In genomic region chr7:44463056-44463425, GRCm38 (mm10) we compare ENCODE assay signal across 12 mouse cellular contexts. TPM values are rescaled to one million over a fixed set of nuclear protein-coding genes. Genes with fewer than 3 reads are reported as not detected.
DNase-seq lines count a peak whose midpoint lies in the region; ATAC-seq and TF ChIP-seq lines count a peak whose summit lies in the region.
"Had no signal": no experiment of that assay in that cellular context is flagged by ENCODE, and none has a peak within 500 bp of the region (broad histone marks: within the 10 kb centered on the region; RNA-seq: fewer than 3 reads in every experiment).

No protein-coding gene starts in this region.

- H3K9me3 ChIP-seq in kidney, embryonic 16.5 days (ENCODE audit: low read length), result peaks cover 6% of the 10 kb centered on the region; the same call in 1 of the 2 replicates
- H3K9me3 ChIP-seq in stomach, embryonic 15.5 days, result no peaks in the 10 kb centered on the region
- H3K9me3 ChIP-seq in stomach, postnatal 0 days (ENCODE audit: control insufficient read depth, low read length), result no peaks in the 10 kb centered on the region
- H3K9me3 ChIP-seq in forebrain, embryonic 13.5 days (replicated peaks), result peaks cover 3% of the 10 kb centered on the region; the same call in 1 of the 2 replicates

- 59% methylated on average over 8 of the region's 8 CpGs for WGBS in cerebellum, adult 2 months
- WGBS in kidney, embryonic 16.5 days, result 26% methylated on average over 8 of the region's 8 CpGs
- 27% methylated on average over 8 of the region's 8 CpGs for WGBS in stomach, embryonic 15.5 days
- WGBS in stomach, postnatal 0 days, result 27% methylated on average over 8 of the region's 8 CpGs
- 44% methylated on average over 8 of the region's 8 CpGs for WGBS in forebrain, embryonic 13.5 days

- no peak for TF ChIP-seq CTCF in cerebellum, adult 2 months (IDR thresholded peaks at IDR 0.05; ENCODE audit: borderline replicate concordance, insufficient read depth, low read depth, low read length)
- TF ChIP-seq CTCF in stomach, postnatal 0 days (IDR thresholded peaks at IDR 0.05; ENCODE audit: low read depth), result no peak

- H3K27ac ChIP-seq in cerebellum, adult 2 months (ENCODE audit: insufficient read depth, low read length), result 0 out of 2 replicates have a peak overlapping the region, but pooled peaks have one; percentile 80
- no peak overlapping the region for H3K27ac ChIP-seq in kidney, embryonic 16.5 days (ENCODE audit: low read length)
- no peak overlapping the region for H3K27ac ChIP-seq in stomach, embryonic 15.5 days
- H3K27ac ChIP-seq in stomach, postnatal 0 days (replicated peaks), result no peak overlapping the region
- H3K27ac ChIP-seq in forebrain, embryonic 13.5 days, result no peak overlapping the region
- H3K27ac ChIP-seq: liver, embryonic 14.5 days had no signal

- H3K4me2 ChIP-seq in kidney, embryonic 16.5 days (replicated peaks; ENCODE audit: low read depth, low read length), result peak overlapping the region; percentile 57
- H3K4me2 ChIP-seq in stomach, embryonic 15.5 days, result peak overlapping the region; percentile 45; the same call in 1 of the 2 replicates
- no peak overlapping the region for H3K4me2 ChIP-seq in stomach, postnatal 0 days (replicated peaks; ENCODE audit: low read depth)
- no peak overlapping the region for H3K4me2 ChIP-seq in forebrain, embryonic 13.5 days

- H3K4me1 ChIP-seq in cerebellum, adult 2 months (ENCODE audit: control insufficient read depth, insufficient read depth, low read length), result peaks cover 58% of the 10 kb centered on the region
- H3K4me1 ChIP-seq in kidney, embryonic 16.5 days (ENCODE audit: insufficient read depth, low read length), result 0 out of 2 replicates have a peak, but pooled peaks cover 4% of the 10 kb centered on the region
- peaks cover 12% of the 10 kb centered on the region for H3K4me1 ChIP-seq in stomach, embryonic 15.5 days
- H3K4me1 ChIP-seq in stomach, postnatal 0 days (replicated peaks; ENCODE audit: control insufficient read depth, insufficient read depth), result no peaks in the 10 kb centered on the region
- H3K4me1 ChIP-seq in forebrain, embryonic 13.5 days, result peaks cover 44% of the 10 kb centered on the region

- TF ChIP-seq POLR2A in cerebellum, adult 2 months (IDR thresholded peaks at IDR 0.05; ENCODE audit: borderline replicate concordance, insufficient read depth, low read length), result no peak

- H3K36me3 ChIP-seq in kidney, embryonic 16.5 days (ENCODE audit: insufficient read depth, low read length), result no peaks in the 10 kb centered on the region
- no peaks in the 10 kb centered on the region for H3K36me3 ChIP-seq in stomach, embryonic 15.5 days
- no peaks in the 10 kb centered on the region for H3K36me3 ChIP-seq in stomach, postnatal 0 days (ENCODE audit: control insufficient read depth, insufficient read depth, low read length)
- peaks cover 61% of the 10 kb centered on the region for H3K36me3 ChIP-seq in forebrain, embryonic 13.5 days (ENCODE audit: poor library complexity, severe bottlenecking)

- ATAC-seq in kidney, embryonic 16.5 days (ENCODE audit: low FRiP score, low TSS enrichment), result no peak
- ATAC-seq in stomach, embryonic 15.5 days (ENCODE audit: insufficient read depth, low FRiP score, low read depth), result no peak
- ATAC-seq in stomach, postnatal 0 days (ENCODE audit: low FRiP score, low TSS enrichment), result no peak
- ATAC-seq in forebrain, embryonic 13.5 days, result no peak
- ATAC-seq: activated CD4-positive, CD25-positive, alpha-beta regulatory T cell, adult 4 months; forebrain, embryonic 16.5 days had no signal

- TF ChIP-seq EP300 in stomach, postnatal 0 days (optimal IDR thresholded peaks at IDR 0.05), result no peak

- no peaks in the 10 kb centered on the region for H3K27me3 ChIP-seq in cerebellum, adult 2 months (ENCODE audit: control insufficient read depth, insufficient read depth, low read length)
- peaks cover 55% of the 10 kb centered on the region for H3K27me3 ChIP-seq in kidney, embryonic 16.5 days (ENCODE audit: insufficient read depth, low read length)
- H3K27me3 ChIP-seq in stomach, embryonic 15.5 days (replicated peaks), result peaks cover 62% of the 10 kb centered on the region
- H3K27me3 ChIP-seq in stomach, postnatal 0 days (ENCODE audit: control insufficient read depth, insufficient read depth, low read length), result peaks cover 10% of the 10 kb centered on the region
- peaks cover 4% of the 10 kb centered on the region for H3K27me3 ChIP-seq in forebrain, embryonic 13.5 days

- H3K9ac ChIP-seq in kidney, embryonic 16.5 days (replicated peaks; ENCODE audit: low read length), result no peak overlapping the region
- no peak overlapping the region for H3K9ac ChIP-seq in stomach, embryonic 15.5 days
- no peak overlapping the region for H3K9ac ChIP-seq in stomach, postnatal 0 days (ENCODE audit: low read length)
- no peak overlapping the region for H3K9ac ChIP-seq in forebrain, embryonic 13.5 days
- H3K9ac ChIP-seq: liver, embryonic 14.5 days had no signal

- peak in 1 of 2 experiments; percentile 29 for DNase-seq in cerebellum, adult 2 months
- DNase-seq in cerebellum, adult 9-10 months, result no peak
- DNase-seq in kidney, adult 18-20 months, result no peak
- DNase-seq in stomach, postnatal 0 days (ENCODE audit: low spot score), result no peak
- DNase-seq in kidney, postnatal 25 days, result no peak
- DNase-seq: kidney, adult 11 months had no signal

- H3K4me3 ChIP-seq in cerebellum, adult 2 months (replicated peaks; ENCODE audit: insufficient read depth, low read depth, low read length), result no peak overlapping the region
- H3K4me3 ChIP-seq in kidney, embryonic 16.5 days (ENCODE audit: low read length), result peak overlapping the region; percentile 33; the same call in 1 of the 2 replicates
- H3K4me3 ChIP-seq in stomach, embryonic 15.5 days (replicated peaks), result no peak overlapping the region; the same call in 1 of the 2 replicates
- no peak overlapping the region for H3K4me3 ChIP-seq in stomach, postnatal 0 days (ENCODE audit: low read depth, low read length)
- no peak overlapping the region for H3K4me3 ChIP-seq in forebrain, embryonic 13.5 days

RNA-seq across cellular contexts. Expression of gene Aspdh, which starts 2.1 kb away (rescaled TPM):
- polyA plus RNA-seq in cerebellum, adult 2 months (2012; rRNA removed), result 9.3 and 10.2 TPM in 2 replicates
- polyA plus RNA-seq in kidney, embryonic 16.5 days (2015; fragmentation: Nextera tagmentation; extraction: Ambion mirVana), result 6.9 and 7.7 TPM in 2 replicates
- 0.94 and 1.7 TPM in 2 replicates for polyA plus RNA-seq in stomach, embryonic 15.5 days (2015; fragmentation: Nextera tagmentation; extraction: Ambion mirVana)
- polyA plus RNA-seq in stomach, postnatal 0 days (2015; fragmentation: Nextera tagmentation; extraction: Ambion mirVana), result 0.12 and 0.21 TPM in 2 replicates
- polyA plus RNA-seq in forebrain, embryonic 13.5 days (2015; fragmentation: Nextera tagmentation; extraction: Ambion mirVana), result 3.8 and 4.0 TPM in 2 replicates
- polyA plus RNA-seq: activated CD4-positive, CD25-positive, alpha-beta regulatory T cell, adult 4 months had no signal

RNA-seq across cellular contexts. Expression of gene Josd2, which starts 4.7 kb away (rescaled TPM):
- 273 and 294 TPM in 2 replicates for polyA plus RNA-seq in cerebellum, adult 2 months (2012; rRNA removed)
- 88.1 and 89.5 TPM in 2 replicates for polyA plus RNA-seq in kidney, embryonic 16.5 days (2015; fragmentation: Nextera tagmentation; extraction: Ambion mirVana)
- 91.3 and 105 TPM in 2 replicates for polyA plus RNA-seq in stomach, embryonic 15.5 days (2015; fragmentation: Nextera tagmentation; extraction: Ambion mirVana)
- 32.8 and 33.7 TPM in 2 replicates for polyA plus RNA-seq in stomach, postnatal 0 days (2015; fragmentation: Nextera tagmentation; extraction: Ambion mirVana)
- polyA plus RNA-seq in forebrain, embryonic 13.5 days (2015; fragmentation: Nextera tagmentation; extraction: Ambion mirVana), result 49.0 and 56.1 TPM in 2 replicates

RNA-seq across cellular contexts. Expression of gene Emc10, which starts 33.3 kb away (rescaled TPM):
- polyA plus RNA-seq in cerebellum, adult 2 months (2012; rRNA removed), result 302 and 309 TPM in 2 replicates
- polyA plus RNA-seq in kidney, embryonic 16.5 days (2015; fragmentation: Nextera tagmentation; extraction: Ambion mirVana), result 117 and 127 TPM in 2 replicates
- polyA plus RNA-seq in stomach, embryonic 15.5 days (2015; fragmentation: Nextera tagmentation; extraction: Ambion mirVana), result 98.8 and 106 TPM in 2 replicates
- 60.7 and 65.5 TPM in 2 replicates for polyA plus RNA-seq in stomach, postnatal 0 days (2015; fragmentation: Nextera tagmentation; extraction: Ambion mirVana)
- polyA plus RNA-seq in forebrain, embryonic 13.5 days (2015; fragmentation: Nextera tagmentation; extraction: Ambion mirVana), result 101 and 106 TPM in 2 replicates

RNA-seq across cellular contexts. Expression of gene Fam71e1, which starts 33.3 kb away (rescaled TPM):
- polyA plus RNA-seq in cerebellum, adult 2 months (2012; rRNA removed), result 32.6 and 34.0 TPM in 2 replicates
- 15.4 and 17.8 TPM in 2 replicates for polyA plus RNA-seq in kidney, embryonic 16.5 days (2015; fragmentation: Nextera tagmentation; extraction: Ambion mirVana)
- 9.1 and 12.3 TPM in 2 replicates for polyA plus RNA-seq in stomach, embryonic 15.5 days (2015; fragmentation: Nextera tagmentation; extraction: Ambion mirVana)
- polyA plus RNA-seq in stomach, postnatal 0 days (2015; fragmentation: Nextera tagmentation; extraction: Ambion mirVana), result 5.9 and 8.3 TPM in 2 replicates
- 30.1 and 35.0 TPM in 2 replicates for polyA plus RNA-seq in forebrain, embryonic 13.5 days (2015; fragmentation: Nextera tagmentation; extraction: Ambion mirVana)

RNA-seq across cellular contexts. Expression of gene Lrrc4b, which starts 34.2 kb away (rescaled TPM):
- polyA plus RNA-seq in cerebellum, adult 2 months (2012; rRNA removed), result 190 and 214 TPM in 2 replicates
- polyA plus RNA-seq in kidney, embryonic 16.5 days (2015; fragmentation: Nextera tagmentation; extraction: Ambion mirVana), result 0.25 and 0.32 TPM in 2 replicates
- 0.70 and 0.81 TPM in 2 replicates for polyA plus RNA-seq in stomach, embryonic 15.5 days (2015; fragmentation: Nextera tagmentation; extraction: Ambion mirVana)
- 0.36 and 0.52 TPM in 2 replicates for polyA plus RNA-seq in stomach, postnatal 0 days (2015; fragmentation: Nextera tagmentation; extraction: Ambion mirVana)
- 11.6 and 12.6 TPM in 2 replicates for polyA plus RNA-seq in forebrain, embryonic 13.5 days (2015; fragmentation: Nextera tagmentation; extraction: Ambion mirVana)
- polyA plus RNA-seq: activated CD4-positive, CD25-positive, alpha-beta regulatory T cell, adult 4 months had no signal

Comparison
In these comparisons a context has a peak if more than half of its experiments do, and no peak if none do; other contexts are left out.
1. H3K4me2 ChIP-seq: peak in kidney, embryonic 16.5 days (single experiment) and stomach, embryonic 15.5 days (single experiment); none in stomach, postnatal 0 days (single experiment) and forebrain, embryonic 13.5 days (single experiment).